Mouse (Mus musculus): ENCODE data around the gene Mtus2. TPM values are rescaled to one million over a fixed set of nuclear protein-coding genes. Genes with fewer than 3 reads are reported as not detected.
A peak's percentile ranks its signal among the peaks of the same experiment; 100 is the strongest.

Mtus2 gene
- polyA plus RNA-seq, 1 experiment from 2014 or later, result 15.5 TPM

DNA sequence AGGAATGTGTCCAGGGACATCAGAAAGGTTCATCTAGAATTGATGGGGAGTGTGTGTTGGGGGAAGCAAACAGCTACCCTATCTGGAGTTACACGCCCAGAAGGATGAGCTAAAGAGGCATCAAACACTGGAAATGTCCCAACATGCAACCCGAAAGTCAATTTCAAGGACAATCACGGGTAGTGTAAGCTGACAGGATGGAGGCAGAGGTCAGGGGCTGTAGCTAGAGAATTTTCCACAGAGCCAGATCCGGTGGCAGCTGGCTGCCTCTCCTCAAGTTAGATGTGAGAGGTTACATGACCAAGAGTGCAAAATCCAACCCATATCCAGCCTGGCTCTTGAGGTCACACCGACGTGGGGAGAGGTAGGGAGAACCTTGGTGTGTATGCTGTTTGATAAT lies 315.7 kb downstream of the Mtus2 start:
- Histone ChIP-seq H3K4me3 (replicated peaks) (no peak overlapping the region), H3K9me3 (no peaks in the 10 kb centered on the region), H3K27ac (no peak overlapping the region), H3K4me2 (no peak overlapping the region), H3K9ac (no peak overlapping the region), H3K27me3 (replicated peaks) (no peaks in the 10 kb centered on the region), H3K36me3 (no peaks in the 10 kb centered on the region), H3K4me1 (no peaks in the 10 kb centered on the region)
- 84% methylated on average over 6 of the region's 6 CpGs for WGBS
- no peak for ATAC-seq (ENCODE audit: insufficient read depth, low FRiP score, low read depth)

DNA sequence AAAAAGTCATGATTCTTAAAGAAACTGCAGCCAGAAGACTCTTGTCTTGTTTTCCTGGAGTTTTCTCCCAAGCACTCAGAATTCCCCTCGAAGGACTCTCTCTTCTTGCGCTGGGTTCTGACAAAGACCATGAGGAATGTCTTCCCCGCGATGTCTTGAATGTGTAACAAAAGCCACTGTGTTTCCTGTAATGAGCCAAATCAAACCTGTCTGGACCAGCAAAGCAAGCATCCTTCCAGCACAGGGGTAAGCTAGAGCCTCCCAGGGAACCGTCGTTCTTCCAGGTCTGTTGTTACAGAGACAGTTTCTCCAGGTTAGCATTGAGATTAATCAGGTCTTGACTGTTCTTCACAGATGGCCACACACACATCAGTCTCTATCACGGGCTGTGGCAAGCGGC lies 321.1 kb downstream of the Mtus2 start:
- Histone ChIP-seq H3K4me1 (no peaks in the 10 kb centered on the region), H3K4me2 (no peak overlapping the region), H3K27me3 (replicated peaks) (no peaks in the 10 kb centered on the region), H3K4me3 (replicated peaks) (no peak overlapping the region), H3K9ac (no peak overlapping the region), H3K9me3 (no peaks in the 10 kb centered on the region), H3K36me3 (no peaks in the 10 kb centered on the region), H3K27ac (0 out of 2 replicates have a peak overlapping the region, but pooled peaks have one; percentile 9)
- no peak for ATAC-seq (ENCODE audit: insufficient read depth, low FRiP score, low read depth)
- WGBS, result 66% methylated on average over 8 of the region's 8 CpGs

GRCm38 (mm10) chr5:148280321-148280720 lies 323.2 kb downstream of the Mtus2 start:
- Histone ChIP-seq H3K4me2 (no peak overlapping the region), H3K9me3 (no peaks in the 10 kb centered on the region), H3K36me3 (no peaks in the 10 kb centered on the region), H3K4me1 (no peaks in the 10 kb centered on the region), H3K9ac (no peak overlapping the region), H3K27me3 (replicated peaks) (no peaks in the 10 kb centered on the region), H3K4me3 (replicated peaks) (no peak overlapping the region), H3K27ac (no peak overlapping the region)
- ATAC-seq (ENCODE audit: insufficient read depth, low FRiP score, low read depth), result no peak
- WGBS, result 75% methylated on average over 5 of the region's 5 CpGs

- Histone ChIP-seq H3K36me3 (no peaks in the 10 kb centered on the region), H3K27me3 (replicated peaks) (no peaks in the 10 kb centered on the region), H3K9me3 (no peaks in the 10 kb centered on the region), H3K27ac (no peak overlapping the region), H3K9ac (no peak overlapping the region), H3K4me3 (replicated peaks) (no peak overlapping the region), H3K4me2 (no peak overlapping the region), H3K4me1 (no peaks in the 10 kb centered on the region)
- ATAC-seq (ENCODE audit: insufficient read depth, low FRiP score, low read depth), result no peak
- WGBS, result 82% methylated on average over 6 of the region's 6 CpGs
These were observed 325.0 kb downstream of the Mtus2 start for GRCm38 (mm10) chr5:148282093-148282492.

- no peaks in the 10 kb centered on the region for H3K4me1 ChIP-seq
- 93% methylated on average over 5 of the region's 5 CpGs for WGBS
- no peak overlapping the region for H3K27ac ChIP-seq
These were observed 325.5 kb downstream of the Mtus2 start for GRCm38 (mm10) chr5:148282631-148283030.

GRCm38 (mm10) chr5:148283177-148283576 lies 326.1 kb downstream of the Mtus2 start:
- Histone ChIP-seq H3K4me1 (no peaks in the 10 kb centered on the region), H3K27me3 (replicated peaks) (no peaks in the 10 kb centered on the region), H3K36me3 (no peaks in the 10 kb centered on the region), H3K9me3 (no peaks in the 10 kb centered on the region), H3K27ac (no peak overlapping the region), H3K4me3 (replicated peaks) (no peak overlapping the region), H3K4me2 (no peak overlapping the region), H3K9ac (no peak overlapping the region)
- 79% methylated on average over 2 of the region's 2 CpGs for WGBS
- ATAC-seq (ENCODE audit: insufficient read depth, low FRiP score, low read depth), result no peak

More at GRCm38 (mm10) chr5:148282631-148283030, 325.5 kb downstream of the Mtus2 start:
- Histone ChIP-seq H3K27me3 (replicated peaks) (no peaks in the 10 kb centered on the region), H3K36me3 (no peaks in the 10 kb centered on the region), H3K9ac (no peak overlapping the region), H3K4me2 (no peak overlapping the region), H3K9me3 (no peaks in the 10 kb centered on the region), H3K4me3 (replicated peaks) (no peak overlapping the region)
- ATAC-seq (ENCODE audit: insufficient read depth, low FRiP score, low read depth), result no peak

- Histone ChIP-seq H3K36me3 (no peaks in the 10 kb centered on the region), H3K4me2 (no peak overlapping the region), H3K4me1 (no peaks in the 10 kb centered on the region), H3K9ac (no peak overlapping the region), H3K9me3 (no peaks in the 10 kb centered on the region), H3K27me3 (replicated peaks) (no peaks in the 10 kb centered on the region), H3K27ac (no peak overlapping the region), H3K4me3 (replicated peaks) (no peak overlapping the region)
- 72% methylated on average over 3 of the region's 3 CpGs for WGBS
- ATAC-seq (ENCODE audit: insufficient read depth, low FRiP score, low read depth), result no peak
These were observed 326.5 kb downstream of the Mtus2 start for GRCm38 (mm10) chr5:148283584-148283983.

DNA sequence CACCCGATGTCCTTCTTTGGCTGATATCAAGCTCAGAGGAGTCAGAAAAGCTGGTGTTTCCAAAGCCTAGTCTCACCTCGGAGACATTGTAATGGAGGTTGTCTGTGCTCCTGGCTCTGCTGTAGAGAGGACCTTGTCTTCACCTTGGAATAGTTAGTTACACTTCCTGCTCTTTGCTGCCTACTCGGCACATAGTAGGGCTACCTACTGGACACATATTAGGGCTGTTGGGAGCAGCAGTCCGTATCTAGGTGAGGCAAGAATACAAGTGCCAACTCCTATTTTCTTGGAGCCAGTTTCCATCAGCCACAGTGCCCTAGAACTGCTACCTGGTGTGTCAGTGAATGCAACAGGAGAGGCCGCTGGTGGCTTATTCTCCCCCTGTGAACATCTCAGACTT lies 330.4 kb downstream of the Mtus2 start:
- 87% methylated on average over 5 of the region's 5 CpGs for WGBS
- Histone ChIP-seq H3K9ac (no peak overlapping the region), H3K4me2 (no peak overlapping the region), H3K9me3 (no peaks in the 10 kb centered on the region), H3K27me3 (replicated peaks) (no peaks in the 10 kb centered on the region), H3K27ac (no peak overlapping the region), H3K4me3 (replicated peaks) (no peak overlapping the region), H3K36me3 (no peaks in the 10 kb centered on the region), H3K4me1 (no peaks in the 10 kb centered on the region)
- no peak for ATAC-seq (ENCODE audit: insufficient read depth, low FRiP score, low read depth)

DNA sequence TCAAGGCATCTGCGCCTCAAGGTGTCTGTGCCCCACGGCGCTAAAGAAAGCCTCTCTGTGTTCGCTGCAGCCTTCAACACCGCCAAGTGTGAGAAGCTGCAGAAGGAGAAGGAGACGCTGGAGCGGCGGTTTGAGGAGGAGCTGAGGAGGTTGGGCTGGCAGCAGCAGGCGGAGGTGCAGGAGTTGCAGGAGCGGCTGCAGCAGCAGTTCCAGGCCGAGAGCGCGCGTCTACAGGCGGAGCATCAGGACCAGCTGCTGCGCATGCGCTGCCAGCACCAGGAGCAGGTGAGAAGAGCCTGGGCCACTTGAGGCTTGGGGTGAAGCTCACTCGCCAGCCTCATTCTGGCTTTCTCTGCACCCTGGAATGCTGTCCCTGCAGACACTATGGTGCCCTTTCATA lies 331.7 kb downstream of the Mtus2 start:
- Histone ChIP-seq H3K36me3 (no peaks in the 10 kb centered on the region), H3K4me1 (no peaks in the 10 kb centered on the region), H3K4me2 (no peak overlapping the region), H3K9ac (no peak overlapping the region), H3K9me3 (no peaks in the 10 kb centered on the region), H3K27ac (no peak overlapping the region), H3K27me3 (replicated peaks) (no peaks in the 10 kb centered on the region), H3K4me3 (replicated peaks) (no peak overlapping the region)
- 67% methylated on average over 18 of the region's 18 CpGs for WGBS
- no peak for ATAC-seq (ENCODE audit: insufficient read depth, low FRiP score, low read depth)

DNA sequence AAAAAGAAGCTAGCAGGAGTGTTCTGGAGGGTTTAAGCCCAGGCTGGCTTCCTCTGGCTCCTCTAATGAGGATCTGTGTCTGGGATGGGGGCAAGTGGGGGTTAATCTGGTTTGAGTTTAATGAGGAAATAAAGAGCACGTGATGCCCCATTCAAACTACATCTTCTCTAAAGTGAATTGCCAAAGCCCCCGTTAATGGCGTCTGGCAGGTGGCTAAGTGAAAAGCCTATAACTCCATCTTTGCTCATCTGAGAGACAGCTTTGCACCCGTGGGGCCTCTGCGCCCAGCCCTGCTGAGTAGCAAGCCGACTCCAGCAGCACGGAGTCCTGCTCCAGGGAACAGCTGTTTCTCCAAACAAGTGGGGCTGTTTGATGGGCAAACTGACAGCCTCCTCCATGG lies 332.8 kb downstream of the Mtus2 start:
- WGBS, result 73% methylated on average over 7 of the region's 7 CpGs
- Histone ChIP-seq H3K27me3 (replicated peaks) (no peaks in the 10 kb centered on the region), H3K9me3 (no peaks in the 10 kb centered on the region), H3K27ac (no peak overlapping the region), H3K36me3 (no peaks in the 10 kb centered on the region), H3K4me3 (replicated peaks) (no peak overlapping the region), H3K4me1 (no peaks in the 10 kb centered on the region), H3K4me2 (no peak overlapping the region), H3K9ac (no peak overlapping the region)
- no peak for ATAC-seq (ENCODE audit: insufficient read depth, low FRiP score, low read depth)

GRCm38 (mm10) chr5:148292862-148293261 lies 335.7 kb downstream of the Mtus2 start:
- WGBS, result 83% methylated on average over 7 of the region's 7 CpGs
- no peak for ATAC-seq (ENCODE audit: insufficient read depth, low FRiP score, low read depth)
- no peaks in the 10 kb centered on the region for H3K4me1 ChIP-seq
- H3K36me3 ChIP-seq, result no peaks in the 10 kb centered on the region
- no peak overlapping the region for H3K4me2 ChIP-seq
- no peaks in the 10 kb centered on the region for H3K27me3 ChIP-seq (replicated peaks)
- no peak overlapping the region for H3K27ac ChIP-seq
- H3K4me3 ChIP-seq (replicated peaks), result no peak overlapping the region
- no peak overlapping the region for H3K9ac ChIP-seq
- no peaks in the 10 kb centered on the region for H3K9me3 ChIP-seq

DNA sequence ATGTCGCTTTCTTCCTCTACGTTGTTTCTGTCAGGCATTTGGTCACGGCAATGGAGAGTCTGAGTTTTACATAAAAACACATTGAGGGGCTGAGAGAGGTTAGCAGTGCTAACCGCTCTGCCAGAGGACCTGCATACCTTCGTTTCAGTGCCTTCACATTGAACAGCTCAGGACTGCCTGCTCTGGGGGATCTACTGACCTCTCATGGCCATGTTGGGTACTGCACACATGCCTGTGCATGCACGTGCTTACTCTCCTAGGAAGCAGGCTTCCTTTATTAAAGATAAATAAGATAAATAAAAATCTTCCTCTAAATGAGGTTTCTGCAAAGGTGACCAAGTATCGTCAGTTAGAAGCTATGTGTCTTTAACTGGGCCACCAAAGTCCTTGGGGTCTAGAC lies 336.2 kb downstream of the Mtus2 start:
- Histone ChIP-seq H3K4me1 (no peaks in the 10 kb centered on the region), H3K4me3 (replicated peaks) (no peak overlapping the region), H3K9me3 (no peaks in the 10 kb centered on the region), H3K36me3 (no peaks in the 10 kb centered on the region), H3K9ac (no peak overlapping the region), H3K27ac (no peak overlapping the region), H3K4me2 (no peak overlapping the region), H3K27me3 (replicated peaks) (no peaks in the 10 kb centered on the region)
- ATAC-seq (ENCODE audit: insufficient read depth, low FRiP score, low read depth), result no peak
- whole genome bisulfite sequencing, result 86% methylated on average over 7 of the region's 7 CpGs

DNA sequence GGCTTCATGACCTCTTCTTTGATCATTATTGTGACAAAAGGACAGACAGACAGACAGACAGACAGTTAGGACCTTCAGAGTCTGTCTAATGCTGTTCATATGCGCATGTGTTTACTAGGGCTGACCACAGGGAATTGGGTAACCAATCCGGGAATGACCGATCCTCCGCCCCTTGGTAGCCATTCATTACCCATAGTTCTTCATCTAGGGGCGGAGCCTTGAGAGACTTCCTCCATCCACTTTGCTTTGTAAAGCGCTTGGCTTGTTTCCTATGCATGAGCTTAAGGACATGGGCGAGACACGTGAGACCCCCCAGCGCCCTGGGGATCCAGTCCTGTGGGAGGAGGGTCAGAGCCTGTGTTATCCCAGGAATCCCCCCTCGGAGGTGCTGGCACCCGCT lies 345.8 kb downstream of the Mtus2 start:
- ATAC-seq (ENCODE audit: insufficient read depth, low FRiP score, low read depth), result no peak
- no peaks in the 10 kb centered on the region for H3K36me3 ChIP-seq
- H3K27me3 ChIP-seq (replicated peaks), result no peaks in the 10 kb centered on the region
- WGBS, result 76% methylated on average over 11 of the region's 11 CpGs
- no peak overlapping the region for H3K9ac ChIP-seq
- no peak overlapping the region for H3K27ac ChIP-seq
- H3K4me2 ChIP-seq, result 0 out of 2 replicates have a peak overlapping the region, but pooled peaks have one; percentile 8
- H3K4me1 ChIP-seq, result no peaks in the 10 kb centered on the region
- H3K4me3 ChIP-seq (replicated peaks), result peak overlapping the region; percentile 19; the same call in 1 of the 2 replicates
- H3K9me3 ChIP-seq, result no peaks in the 10 kb centered on the region
